Mouse (Mus musculus) retina, adult 2 months (tissue): Measurements from ENCODE around the gene Olfr450.

Experiments used
- DNase-seq: peaks from one replicate; pipeline ENCODE4 v3.0.0-alpha.2; 2012; ENCODE audit warnings: low read depth, low spot score

Gene Olfr450

GRCm38 (mm10) chr6:42811639-42812038, at the start of gene Olfr450:
Gene Olfr450 (plus strand): TSS chr6:42811939.
- DNase-seq: no peak

DNA sequence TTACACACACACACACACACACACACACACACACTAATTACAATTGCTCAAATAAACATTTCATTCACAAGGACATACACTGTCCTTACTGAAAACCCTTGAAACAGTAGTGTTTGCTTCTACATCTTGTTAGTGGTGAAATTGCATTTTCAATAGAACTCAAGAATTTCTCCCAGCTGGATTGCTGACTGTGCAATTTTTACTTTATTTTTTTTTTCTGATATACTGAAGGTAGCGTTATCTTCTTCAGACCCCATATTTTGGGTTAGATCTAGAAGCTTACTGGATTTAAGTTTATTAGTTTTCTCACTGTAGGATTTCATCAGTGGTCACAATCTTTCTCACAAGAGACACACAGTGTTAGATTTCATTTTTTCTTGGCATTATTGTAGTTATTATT, 34.7 kb upstream of the Olfr450 start:
- DNase-seq: no peak

- DNase-seq: no peak
These were observed 26.9 kb upstream of the Olfr450 start, which contains the start of gene Olfr452 for GRCm38 (mm10) chr6:42784793-42785192. Gene Olfr452 (plus strand): TSS chr6:42785093.

- DNase-seq: no peak
These were observed 21.3 kb upstream of the Olfr450 start for GRCm38 (mm10) chr6:42790247-42790948.

- no peak for DNase-seq
These were observed 20.7 kb upstream of the Olfr450 start for GRCm38 (mm10) chr6:42790949-42791556.

DNA sequence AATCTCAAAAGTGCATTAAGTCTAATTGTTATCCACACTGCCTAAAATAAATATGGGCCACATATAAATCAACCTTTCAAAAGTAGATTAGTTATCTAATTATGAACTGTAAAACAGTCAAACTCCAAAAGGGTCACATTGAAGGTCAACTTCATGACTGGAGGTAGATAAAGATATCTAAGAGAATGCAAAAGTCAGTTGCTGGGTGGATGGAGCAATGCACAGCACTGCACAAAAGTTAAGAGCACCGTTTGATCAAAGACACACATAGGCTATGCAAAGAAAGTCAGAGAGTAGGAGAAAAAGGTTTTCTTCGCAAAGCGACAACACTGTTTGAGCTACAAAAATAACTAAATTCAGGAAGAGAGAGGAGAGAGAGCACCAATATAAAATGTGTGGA, 16.8 kb upstream of the Olfr450 start:
- DNase-seq: no peak

DNA sequence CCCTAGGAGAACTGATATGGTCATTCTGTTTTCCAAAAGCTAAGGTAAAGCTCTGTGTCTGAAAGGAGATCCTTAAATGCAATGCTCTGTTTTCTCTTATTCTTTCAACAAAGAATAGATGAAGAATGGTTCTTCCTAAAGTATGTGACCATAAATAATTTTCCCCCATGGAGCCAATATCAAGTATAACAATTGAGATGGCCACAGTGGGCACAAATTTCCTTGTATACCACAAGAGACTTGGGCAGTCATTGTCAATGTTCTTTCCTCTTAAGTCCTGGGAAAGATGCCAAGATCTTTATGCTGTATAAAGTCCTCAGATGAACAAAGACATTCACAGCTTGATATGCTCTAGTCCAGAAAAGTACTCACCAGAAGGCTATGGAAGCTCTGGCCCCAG, 22.3 kb downstream of the Olfr450 start, which contains the start of gene Olfr449:
Olfr449 (plus strand) TSS at position 301 of the 400 bp plus-strand sequence.
- no peak for DNase-seq

- peak; percentile 13 for DNase-seq
These were observed 48.6 kb downstream of the Olfr450 start for GRCm38 (mm10) chr6:42860222-42860819.
